Mouse (Mus musculus): ENCODE measurements at regions not wholly inside any gene's neighbourhood (a gene's known extent, or its start where the extent isn't known, plus 50 kb on each side); places are given as distances from the start of the nearest gene placed in this dataset.

DNA sequence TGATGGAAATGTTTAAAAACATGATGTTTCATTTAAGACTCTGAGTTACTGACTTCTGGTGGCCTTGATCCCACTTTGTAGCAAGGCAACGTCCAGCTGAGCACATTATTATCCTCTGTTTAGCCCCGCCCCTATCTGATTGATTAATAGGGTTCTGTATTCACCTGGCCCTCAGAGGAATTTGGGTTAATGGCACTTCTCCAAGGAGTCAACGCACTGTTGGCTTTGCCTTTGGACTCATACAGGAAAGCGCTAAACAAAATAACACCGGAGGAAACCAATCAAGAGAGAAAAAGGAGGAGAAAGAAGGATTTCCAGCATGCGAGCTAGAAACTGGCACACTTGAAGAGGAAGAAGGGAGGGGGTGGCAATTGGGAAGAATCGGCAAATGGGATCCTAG is 497.1 kb downstream of the Nedd1 start:
- TF ChIP-seq POLR2A (IDR thresholded peaks at IDR 0.05; ENCODE audit: low read depth, low read length), result no peak
- no peak for TF ChIP-seq CTCF (IDR thresholded peaks at IDR 0.05; ENCODE audit: extremely low read depth, insufficient read length, insufficient replicate concordance, low read depth, low read length)
